Mouse (Mus musculus) stomach, embryonic 14.5 days (tissue): ENCODE data around the gene Gcg. TPM values are rescaled to one million over a fixed set of nuclear protein-coding genes. Genes with fewer than 3 reads are reported as not detected.

ENCODE experiments used
- ATAC-seq: fragments of 200-750 bp; cut with Nextera tagmentation; 2 replicates; pipeline ENCODE4 v1.8.0; 2017; ENCODE audit warnings: low read depth, moderate TSS enrichment; ENCODE audit not compliant: insufficient number of reproducible peaks, insufficient read depth, low FRiP score
- H3K27ac ChIP-seq: fragments of 300-500 bp; sonication (generic); 2 replicates; pipeline ENCODE4 v1.5.1; 2014; ENCODE audit warnings: mild to moderate bottlenecking, low read length, moderate library complexity, mixed read lengths
- H3K27me3 ChIP-seq: fragments of 300-500 bp; sonication (generic); 2 replicates; pipeline ENCODE4 v1.6.1; 2014; ENCODE audit warnings: low read length, control low read depth, mixed read lengths; ENCODE audit not compliant: control insufficient read depth, insufficient read depth
- H3K36me3 ChIP-seq: fragments of 300-500 bp; sonication (generic); 2 replicates; pipeline ENCODE4 v1.6.1; 2014; ENCODE audit warnings: mild to moderate bottlenecking, control low read depth, low read length, moderate library complexity, mixed read lengths; ENCODE audit not compliant: control insufficient read depth, insufficient read depth
- H3K4me1 ChIP-seq: fragments of 300-500 bp; sonication (generic); 2 replicates; pipeline ENCODE4 v1.6.1; 2014; ENCODE audit warnings: low read length, control low read depth, mixed read lengths; ENCODE audit not compliant: control insufficient read depth, insufficient read depth
- H3K4me2 ChIP-seq: fragments of 300-500 bp; sonication (generic); replicated peaks from 2 replicates; pipeline ENCODE4 v1.6.1; 2014; ENCODE audit warnings: low read depth, low read length, control low read depth
- H3K4me3 ChIP-seq: fragments of 300-500 bp; sonication (generic); 2 replicates; pipeline ENCODE4 v1.5.1; 2014; ENCODE audit warnings: low read depth, low read length, control low read depth
- H3K9ac ChIP-seq: fragments of 300-500 bp; sonication (generic); replicated peaks from 2 replicates; pipeline ENCODE4 v1.6.1; 2014; ENCODE audit warnings: low read depth, mild to moderate bottlenecking, control low read depth, low read length, moderate library complexity, mixed read lengths
- H3K9me3 ChIP-seq: fragments of 300-500 bp; sonication (generic); 2 replicates; pipeline ENCODE4 v1.6.1; 2016; ENCODE audit warnings: low read depth, low read length, control low read depth; ENCODE audit not compliant: control insufficient read depth
- WGBS: fragments of 180-500 bp; shearing (Covaris S2); extraction: QIAGEN DNeasy Blood & Tissue Kit; methylation state at CpG from one replicate; pipeline ENCODE4 v1.1.7; 2014; 5-methylcytosine and 5-hydroxymethylcytosine counted together
- polyA plus RNA-seq: library from polyadenylated mRNA; unstranded; fragments of >200 nt; fragmentation: Nextera tagmentation; extraction: Ambion mirVana; gene quantifications from 2 replicates; pipeline ENCODE4 v1.2.1, GENCODE M21; 2014

The Gcg gene
- polyA plus RNA-seq, 1 experiment from 2014 or later = 1.7 TPM

DNA sequence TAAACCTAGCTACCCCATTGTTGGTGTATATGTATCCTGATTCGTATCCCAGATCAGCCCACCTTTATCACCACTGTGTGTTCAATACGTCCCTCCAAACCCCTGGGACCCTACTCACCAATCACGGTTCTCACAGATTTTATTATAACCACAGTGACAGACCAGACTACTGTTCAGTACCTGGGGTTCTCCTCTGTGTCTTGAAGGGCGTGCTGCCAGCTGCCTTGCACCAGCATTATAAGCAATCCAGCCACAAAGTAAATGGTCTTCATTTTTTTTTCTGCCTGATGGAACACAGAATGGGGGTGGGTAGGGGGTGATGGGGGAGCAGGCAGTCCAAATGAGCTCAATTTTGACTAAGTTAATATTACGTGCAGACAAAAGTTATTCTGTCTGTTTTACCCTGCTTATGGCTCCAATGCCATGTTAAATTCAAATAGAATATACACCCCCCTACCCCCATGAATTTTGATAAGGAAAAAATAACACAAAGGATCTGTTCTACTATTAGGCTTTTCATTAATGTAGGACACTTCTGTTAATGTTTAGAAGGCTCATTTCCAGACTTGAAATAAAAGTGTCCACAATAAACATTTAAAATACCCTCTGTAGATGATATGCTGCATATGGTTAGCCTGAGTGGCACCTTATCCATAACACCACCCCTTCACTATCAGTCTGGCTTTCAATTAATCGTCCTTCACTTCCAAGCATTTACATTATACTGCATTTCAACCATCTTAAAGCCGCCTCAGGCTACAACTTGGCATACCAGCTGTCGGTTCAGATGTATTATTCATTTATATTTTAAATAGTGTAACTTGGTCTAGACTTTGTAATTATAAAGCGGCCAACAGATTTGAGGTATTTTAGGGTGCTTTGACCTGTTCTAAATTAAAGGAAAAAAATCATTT, 2.9 kb downstream of the Gcg start:
- Histone ChIP-seq H3K4me2 (no peak overlapping the region), H3K4me1 (no peaks in the 10 kb centered on the region), H3K9ac (no peak overlapping the region), H3K27ac (no peak overlapping the region), H3K4me3 (no peak overlapping the region), H3K27me3 (no peaks in the 10 kb centered on the region), H3K9me3 (no peaks in the 10 kb centered on the region), H3K36me3 (no peaks in the 10 kb centered on the region)
- no peak for ATAC-seq
- WGBS = 55% methylated on average over 9 of the region's 9 CpGs

DNA sequence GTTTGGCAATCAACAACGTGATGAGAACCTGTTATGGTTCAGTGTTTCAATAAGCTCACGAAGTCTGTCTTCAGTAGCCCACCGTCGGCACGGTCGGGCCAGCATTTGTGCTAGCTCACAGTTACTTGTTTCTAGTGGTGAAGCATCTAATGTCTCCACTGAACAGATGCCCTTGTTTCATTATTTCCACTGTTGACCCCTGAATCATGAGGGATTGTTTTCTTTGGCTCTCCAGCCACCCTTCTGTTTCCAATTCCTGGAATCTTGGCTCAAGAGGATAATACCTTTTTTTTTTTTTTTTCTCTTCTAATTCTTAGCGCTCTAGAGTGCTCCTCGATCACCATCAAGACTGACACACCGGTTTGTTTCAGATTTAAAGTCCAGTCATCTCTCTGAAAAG, 13.9 kb downstream of the Gcg start:
- H3K27me3 ChIP-seq = no peaks in the 10 kb centered on the region
- H3K4me2 ChIP-seq = no peak overlapping the region
- H3K9ac ChIP-seq = no peak overlapping the region
- H3K4me1 ChIP-seq = no peaks in the 10 kb centered on the region
- no peaks in the 10 kb centered on the region for H3K9me3 ChIP-seq
- no peak overlapping the region for H3K4me3 ChIP-seq
- ATAC-seq = no peak
- WGBS = 89% methylated on average over 9 of the region's 9 CpGs
- no peak overlapping the region for H3K27ac ChIP-seq
- H3K36me3 ChIP-seq = no peaks in the 10 kb centered on the region

DNA sequence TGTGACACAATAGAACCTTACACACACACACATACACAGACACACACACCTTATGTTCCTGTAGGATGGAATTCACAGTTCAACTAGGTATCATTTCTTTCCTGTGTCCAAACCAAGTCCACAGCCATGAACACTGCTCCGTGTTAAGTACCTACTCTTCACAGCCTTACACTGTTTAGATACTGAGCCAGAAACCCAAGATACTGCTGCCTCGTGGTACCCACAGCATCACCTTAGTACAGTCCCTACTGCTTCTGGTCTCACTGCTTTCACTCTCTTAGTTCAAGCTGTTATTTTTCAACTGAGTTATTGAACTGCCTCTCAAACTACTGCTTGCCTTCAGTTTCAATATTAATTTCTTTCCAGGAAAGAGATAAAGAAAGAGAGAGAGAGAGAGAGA, 20.2 kb downstream of the Gcg start:
- WGBS = 91% methylated on average over 2 of the region's 2 CpGs
- H3K4me2 ChIP-seq = no peak overlapping the region
- ATAC-seq = no peak
- no peak overlapping the region for H3K4me3 ChIP-seq
- H3K36me3 ChIP-seq = no peaks in the 10 kb centered on the region
- no peaks in the 10 kb centered on the region for H3K4me1 ChIP-seq
- H3K9me3 ChIP-seq = no peaks in the 10 kb centered on the region
- no peaks in the 10 kb centered on the region for H3K27me3 ChIP-seq
- H3K27ac ChIP-seq = no peak overlapping the region
- no peak overlapping the region for H3K9ac ChIP-seq

DNA sequence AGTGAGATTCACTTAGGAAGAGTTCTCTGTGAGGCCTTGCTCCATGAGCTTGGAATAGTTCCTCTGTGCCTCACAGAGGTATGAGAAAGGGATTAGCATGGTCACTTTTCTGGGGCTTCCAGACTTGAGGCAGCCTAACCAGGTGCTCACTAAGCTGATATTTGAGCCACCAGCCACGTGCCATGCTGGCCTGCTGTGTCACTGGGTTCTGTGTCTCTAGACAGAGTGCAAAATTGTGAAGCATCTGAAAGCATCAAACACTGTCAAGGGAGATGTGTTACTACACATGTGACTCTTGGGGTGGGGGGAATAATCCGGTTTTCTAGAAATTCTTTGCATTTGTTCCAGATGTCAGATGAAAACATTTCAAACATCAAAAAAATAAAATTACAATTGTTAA, 21.3 kb downstream of the Gcg start:
- Histone ChIP-seq H3K4me3 (no peak overlapping the region), H3K9me3 (no peaks in the 10 kb centered on the region), H3K36me3 (no peaks in the 10 kb centered on the region), H3K27me3 (no peaks in the 10 kb centered on the region), H3K4me1 (no peaks in the 10 kb centered on the region), H3K4me2 (no peak overlapping the region), H3K9ac (no peak overlapping the region), H3K27ac (no peak overlapping the region)
- ATAC-seq = no peak
- WGBS = 83% methylated on average over 2 of the region's 2 CpGs

GRCm38 (mm10) chr2:62460815-62461450, 22.5 kb downstream of the Gcg start:
- no peak overlapping the region for H3K27ac ChIP-seq
- H3K9ac ChIP-seq = no peak overlapping the region
- no peak overlapping the region for H3K4me3 ChIP-seq
- no peaks in the 10 kb centered on the region for H3K36me3 ChIP-seq
- H3K4me1 ChIP-seq = no peaks in the 10 kb centered on the region
- H3K4me2 ChIP-seq = no peak overlapping the region
- ATAC-seq = no peak
- H3K27me3 ChIP-seq = no peaks in the 10 kb centered on the region
- no peaks in the 10 kb centered on the region for H3K9me3 ChIP-seq
- 86% methylated on average over 12 of the region's 12 CpGs for WGBS

GRCm38 (mm10) chr2:62460231-62460710, 23.2 kb downstream of the Gcg start:
- Histone ChIP-seq H3K27me3 (no peaks in the 10 kb centered on the region), H3K4me1 (no peaks in the 10 kb centered on the region), H3K9ac (no peak overlapping the region), H3K4me2 (no peak overlapping the region), H3K4me3 (no peak overlapping the region), H3K27ac (no peak overlapping the region), H3K9me3 (no peaks in the 10 kb centered on the region), H3K36me3 (no peaks in the 10 kb centered on the region)
- WGBS = 53% methylated on average over 7 of the region's 7 CpGs
- ATAC-seq = no peak

DNA sequence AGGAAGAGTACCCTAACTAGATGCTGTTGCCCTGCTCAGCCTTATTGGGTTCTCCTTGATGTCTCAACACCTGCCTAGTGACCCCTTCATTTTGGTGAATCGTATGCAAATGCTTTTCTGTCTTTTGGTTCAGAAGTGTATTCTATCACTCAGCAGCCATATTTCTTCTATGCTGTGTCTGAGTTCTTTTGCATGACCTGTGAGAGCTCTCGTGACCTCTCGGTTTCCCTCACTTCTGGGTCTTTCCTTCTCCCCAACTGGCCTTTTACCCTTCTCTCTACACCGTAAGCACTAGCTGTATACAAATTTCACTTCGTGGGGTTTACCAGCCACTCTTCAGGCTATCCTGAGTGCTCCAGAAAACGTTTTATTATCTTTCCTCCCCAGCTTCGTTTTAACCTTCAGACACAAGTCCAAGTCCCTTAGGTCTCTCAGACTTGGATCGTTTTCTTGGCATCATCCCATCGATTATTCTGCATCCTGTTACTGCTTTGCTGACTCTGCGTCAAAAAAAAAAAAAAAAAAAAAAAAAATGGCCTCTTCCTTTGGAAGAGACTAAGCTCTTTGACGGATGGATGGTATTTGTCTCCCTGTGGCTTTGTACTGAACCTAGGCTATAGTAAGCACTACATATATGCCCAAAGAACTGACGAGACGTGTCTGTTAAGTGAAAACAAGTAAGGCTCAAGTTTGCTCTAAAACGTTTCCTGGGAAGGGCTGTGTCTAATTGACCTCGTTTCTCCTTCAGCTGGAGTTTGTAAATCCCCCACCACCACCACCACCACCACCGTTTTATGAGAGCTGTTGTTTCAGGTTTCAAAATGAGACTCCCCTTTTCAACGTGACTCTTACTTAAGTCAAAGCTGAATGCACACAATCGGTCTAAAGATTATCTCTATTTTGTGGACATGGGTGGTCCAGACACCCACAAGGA, 23.9 kb downstream of the Gcg start:
- no peaks in the 10 kb centered on the region for H3K4me1 ChIP-seq
- 58% methylated on average over 18 of the region's 18 CpGs for WGBS
- no peak for ATAC-seq

DNA sequence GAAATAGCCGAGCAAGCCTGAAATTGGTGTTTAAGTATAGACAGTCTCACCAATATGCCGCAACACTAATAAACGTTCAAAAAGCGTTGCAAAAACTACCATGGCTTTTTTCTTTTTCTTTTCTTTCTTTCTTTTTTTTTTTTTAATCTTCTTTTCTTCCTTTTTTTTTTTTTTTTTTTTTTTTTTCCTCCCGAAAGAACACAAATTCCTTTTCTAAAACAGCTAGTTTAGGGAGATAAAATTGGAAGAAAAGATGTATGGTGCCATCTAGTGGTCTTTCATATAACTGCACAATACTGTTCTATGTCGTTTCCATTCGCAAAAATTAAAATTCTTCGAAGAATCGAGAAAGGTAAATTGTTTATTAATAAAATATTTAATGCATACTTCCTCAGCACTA, 25.4 kb downstream of the Gcg start:
- Histone ChIP-seq H3K4me3 (no peak overlapping the region), H3K27ac (no peak overlapping the region), H3K4me2 (no peak overlapping the region), H3K27me3 (no peaks in the 10 kb centered on the region), H3K9ac (no peak overlapping the region), H3K4me1 (no peaks in the 10 kb centered on the region), H3K9me3 (no peaks in the 10 kb centered on the region), H3K36me3 (no peaks in the 10 kb centered on the region)
- no peak for ATAC-seq
- WGBS = 44% methylated on average over 9 of the region's 9 CpGs

More for the DNA sequence above, 23.9 kb downstream of the Gcg start:
- Histone ChIP-seq H3K9me3 (no peaks in the 10 kb centered on the region), H3K9ac (no peak overlapping the region), H3K4me3 (no peak overlapping the region), H3K36me3 (no peaks in the 10 kb centered on the region), H3K27me3 (no peaks in the 10 kb centered on the region), H3K27ac (no peak overlapping the region), H3K4me2 (no peak overlapping the region)
